Mouse (Mus musculus) limb, embryonic 11.5 days (tissue): ENCODE measurements around the gene Olfr530. TPM values are rescaled to one million over a fixed set of nuclear protein-coding genes. Genes with fewer than 3 reads are reported as not detected.

Experiments used
- ATAC-seq: fragments of 200-750 bp; cut with Nextera tagmentation; 2 replicates; pipeline ENCODE4 v1.8.0; 2017; ENCODE audit warnings: low read depth; ENCODE audit not compliant: insufficient number of reproducible peaks, low FRiP score, low TSS enrichment
- DNase-seq: peaks from one replicate; pipeline ENCODE4 v3.0.0-alpha.2; 2015; ENCODE audit warnings: low spot score
- H3K27ac ChIP-seq: fragments of 300-500 bp; sonication (generic); replicated peaks from 2 replicates; pipeline ENCODE4 v1.5.1; 2014; ENCODE audit warnings: low read depth, mild to moderate bottlenecking, low read length
- H3K27me3 ChIP-seq: fragments of 300-500 bp; sonication (generic); 2 replicates; pipeline ENCODE4 v1.6.1; 2014; ENCODE audit warnings: mild to moderate bottlenecking, low read length, mixed read lengths; ENCODE audit not compliant: control insufficient read depth, insufficient read depth
- H3K36me3 ChIP-seq: fragments of 300-500 bp; sonication (generic); 2 replicates; pipeline ENCODE4 v1.6.1; 2014; ENCODE audit warnings: mild to moderate bottlenecking, low read length, moderate library complexity, mixed read lengths; ENCODE audit not compliant: control insufficient read depth, insufficient read depth
- H3K4me1 ChIP-seq: fragments of 300-500 bp; sonication (generic); 2 replicates; pipeline ENCODE4 v1.6.1; 2014; ENCODE audit warnings: low read length, mixed read lengths; ENCODE audit not compliant: control insufficient read depth, insufficient read depth
- H3K4me2 ChIP-seq: fragments of 300-500 bp; sonication (generic); 2 replicates; pipeline ENCODE4 v1.6.1; 2014; ENCODE audit warnings: low read depth, mild to moderate bottlenecking, moderate library complexity; ENCODE audit not compliant: severe bottlenecking
- H3K4me3 ChIP-seq: fragments of 300-500 bp; sonication (generic); 2 replicates; pipeline ENCODE4 v1.5.1; 2014; ENCODE audit warnings: low read depth, low read length
- H3K9ac ChIP-seq: fragments of 300-500 bp; sonication (generic); 2 replicates; pipeline ENCODE4 v1.6.1; 2014; ENCODE audit warnings: mild to moderate bottlenecking, low read length
- H3K9me3 ChIP-seq: fragments of 300-500 bp; sonication (generic); 2 replicates; pipeline ENCODE4 v1.6.1; 2016; ENCODE audit warnings: low read length; ENCODE audit not compliant: control insufficient read depth
- WGBS: fragments of 180-500 bp; shearing (Covaris S2); extraction: QIAGEN DNeasy Blood & Tissue Kit; methylation state at CpG from one replicate; pipeline ENCODE4 v1.1.7; 2014; 5-methylcytosine and 5-hydroxymethylcytosine counted together
- polyA plus RNA-seq: library from polyadenylated mRNA; unstranded; fragments of >200 nt; fragmentation: Nextera tagmentation; extraction: Ambion mirVana; gene quantifications from 2 replicates; pipeline ENCODE4 v1.2.1, GENCODE M21; 2014

Olfr530 gene
- not detected in 2 replicates for polyA plus RNA-seq

GRCm38 (mm10) chr7:140376231-140376630 lies at the start of gene Olfr530:
Gene Olfr530, minus strand, starts transcription at chr7:140376331.
- DNase-seq (no peak), ATAC-seq (no peak)
- Histone ChIP-seq H3K4me1 (no peaks in the 10 kb centered on the region), H3K36me3 (no peaks in the 10 kb centered on the region), H3K4me2 (no peak within 1 kb of the TSS), H3K4me3 (no peak within 1 kb of the TSS), H3K9me3 (no peaks in the 10 kb centered on the region), H3K27me3 (no peaks in the 10 kb centered on the region), H3K9ac (no peak within 1 kb of the TSS), H3K27ac (no peak within 1 kb of the TSS)
- WGBS = 28% methylated on average over 1 of the region's 1 CpGs

GRCm38 (mm10) chr7:140421539-140421938 lies 45.4 kb upstream of the Olfr530 start, which contains the start of gene Olfr532:
Gene Olfr532, minus strand, starts transcription at chr7:140421639.
- Histone ChIP-seq H3K4me3 (no peak within 1 kb of the TSS), H3K9ac (no peak within 1 kb of the TSS), H3K4me1 (no peaks in the 10 kb centered on the region), H3K27me3 (no peaks in the 10 kb centered on the region), H3K27ac (no peak within 1 kb of the TSS), H3K4me2 (no peak within 1 kb of the TSS), H3K36me3 (no peaks in the 10 kb centered on the region), H3K9me3 (no peaks in the 10 kb centered on the region)
- DNase-seq = no peak
- WGBS = 93% methylated on average over 1 of the region's 1 CpGs
- no peak for ATAC-seq

- H3K27ac ChIP-seq = no peak within 1 kb of the TSS
- H3K4me3 ChIP-seq = no peak within 1 kb of the TSS
- H3K36me3 ChIP-seq = no peaks in the 10 kb centered on the region
- H3K27me3 ChIP-seq = no peaks in the 10 kb centered on the region
- ATAC-seq = no peak
- no peak within 1 kb of the TSS for H3K4me2 ChIP-seq
- WGBS = 84% methylated on average over 1 of the region's 1 CpGs
- H3K9me3 ChIP-seq = no peaks in the 10 kb centered on the region
- peak; percentile 10 for DNase-seq
- no peak within 1 kb of the TSS for H3K9ac ChIP-seq
- H3K4me1 ChIP-seq = no peaks in the 10 kb centered on the region
These were observed 26.7 kb upstream of the Olfr530 start, which contains the start of gene Olfr531 for GRCm38 (mm10) chr7:140402818-140403217. Gene Olfr531, minus strand, starts transcription at chr7:140402918.

GRCm38 (mm10) chr7:140376911-140377310 lies 780 bp upstream of the Olfr530 start:
- Histone ChIP-seq H3K27ac (no peak overlapping the region), H3K4me1 (no peaks in the 10 kb centered on the region), H3K4me2 (no peak overlapping the region), H3K9ac (no peak overlapping the region), H3K4me3 (no peak overlapping the region), H3K36me3 (no peaks in the 10 kb centered on the region), H3K27me3 (no peaks in the 10 kb centered on the region), H3K9me3 (no peaks in the 10 kb centered on the region)
- 93% methylated on average over 2 of the region's 2 CpGs for WGBS
- ATAC-seq = no peak
- no peak for DNase-seq

- ATAC-seq (peak; percentile 57; the same call in 1 of the 2 replicates), DNase-seq (no peak)
- Histone ChIP-seq H3K9me3 (no peaks in the 10 kb centered on the region), H3K27ac (no peak overlapping the region), H3K9ac (no peak overlapping the region), H3K27me3 (no peaks in the 10 kb centered on the region), H3K36me3 (no peaks in the 10 kb centered on the region), H3K4me1 (no peaks in the 10 kb centered on the region), H3K4me3 (no peak overlapping the region), H3K4me2 (no peak overlapping the region)
- 76% methylated on average over 4 of the region's 4 CpGs for WGBS
These were observed 1.8 kb downstream of the Olfr530 start for GRCm38 (mm10) chr7:140374300-140374699.

- H3K4me1 ChIP-seq = no peaks in the 10 kb centered on the region
- 76% methylated on average over 3 of the region's 3 CpGs for WGBS
- ATAC-seq (no peak), DNase-seq (no peak)
- H3K27me3 ChIP-seq = no peaks in the 10 kb centered on the region
- H3K4me2 ChIP-seq = no peak within 1 kb of the TSS
- no peak within 1 kb of the TSS for H3K9ac ChIP-seq
- no peak within 1 kb of the TSS for H3K4me3 ChIP-seq
- no peaks in the 10 kb centered on the region for H3K9me3 ChIP-seq
- no peak within 1 kb of the TSS for H3K27ac ChIP-seq
- H3K36me3 ChIP-seq = no peaks in the 10 kb centered on the region
These were observed 14.6 kb downstream of the Olfr530 start, which contains the start of gene Olfr60 for GRCm38 (mm10) chr7:140361571-140361970. Gene Olfr60, minus strand, starts transcription at chr7:140361671.

- no peak within 1 kb of the TSS for H3K4me3 ChIP-seq
- WGBS = 71% methylated on average over 2 of the region's 2 CpGs
- H3K36me3 ChIP-seq = no peaks in the 10 kb centered on the region
- no peak within 1 kb of the TSS for H3K27ac ChIP-seq
- H3K9ac ChIP-seq = no peak within 1 kb of the TSS
- no peaks in the 10 kb centered on the region for H3K4me1 ChIP-seq
- H3K4me2 ChIP-seq = no peak within 1 kb of the TSS
- no peak for ATAC-seq
- no peak for DNase-seq
- no peaks in the 10 kb centered on the region for H3K9me3 ChIP-seq
- no peaks in the 10 kb centered on the region for H3K27me3 ChIP-seq
These were observed 42.4 kb downstream of the Olfr530 start, which contains the start of gene Olfr527 for GRCm38 (mm10) chr7:140333717-140334116. Gene Olfr527, plus strand, starts transcription at chr7:140334017.

GRCm38 (mm10) chr7:140329766-140330304 lies 46.3 kb downstream of the Olfr530 start:
- Histone ChIP-seq H3K27ac (no peak overlapping the region), H3K4me3 (no peak overlapping the region), H3K4me1 (no peaks in the 10 kb centered on the region), H3K36me3 (no peaks in the 10 kb centered on the region), H3K4me2 (no peak overlapping the region), H3K27me3 (no peaks in the 10 kb centered on the region), H3K9me3 (no peaks in the 10 kb centered on the region), H3K9ac (no peak overlapping the region)
- DNase-seq (no peak), ATAC-seq (no peak)
- 56% methylated on average over 1 of the region's 1 CpGs for WGBS
